Mouse (Mus musculus): ENCODE results near the gene Bmper.

Gene Bmper

DNA sequence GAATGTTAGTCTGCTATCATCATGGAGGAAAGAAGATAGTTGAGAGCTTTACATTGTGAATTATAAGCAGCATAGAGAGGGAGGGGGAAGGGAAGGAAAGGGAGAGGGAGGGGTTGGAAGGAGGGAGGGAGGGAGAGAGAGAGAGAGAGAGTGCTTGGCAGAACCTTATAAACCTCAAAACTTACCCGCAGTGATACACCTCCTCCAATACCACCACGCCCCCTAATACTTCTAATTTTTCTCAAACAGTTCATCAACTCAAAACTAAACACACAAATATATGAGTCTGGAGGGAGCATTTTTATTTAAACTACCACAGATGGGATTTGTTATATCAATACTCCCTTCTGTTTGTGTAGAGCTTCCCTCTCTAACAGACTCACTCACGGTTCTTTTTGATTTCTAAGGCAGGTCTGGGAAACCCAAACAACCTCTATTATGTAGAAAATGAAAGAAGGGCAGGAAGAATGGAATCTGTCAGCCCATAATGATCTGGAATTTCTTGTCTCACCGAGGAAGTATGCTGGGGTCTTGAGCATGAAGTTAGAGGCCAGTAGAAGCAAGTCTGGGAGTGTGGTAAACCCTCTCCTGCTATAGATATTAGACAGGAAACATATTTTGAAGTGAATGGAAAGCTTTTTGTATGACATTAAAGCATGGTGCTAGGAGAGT is 152.0 kb downstream of the Bmper start:
- no peak for DNase-seq (ENCODE audit: low spot score)

DNA sequence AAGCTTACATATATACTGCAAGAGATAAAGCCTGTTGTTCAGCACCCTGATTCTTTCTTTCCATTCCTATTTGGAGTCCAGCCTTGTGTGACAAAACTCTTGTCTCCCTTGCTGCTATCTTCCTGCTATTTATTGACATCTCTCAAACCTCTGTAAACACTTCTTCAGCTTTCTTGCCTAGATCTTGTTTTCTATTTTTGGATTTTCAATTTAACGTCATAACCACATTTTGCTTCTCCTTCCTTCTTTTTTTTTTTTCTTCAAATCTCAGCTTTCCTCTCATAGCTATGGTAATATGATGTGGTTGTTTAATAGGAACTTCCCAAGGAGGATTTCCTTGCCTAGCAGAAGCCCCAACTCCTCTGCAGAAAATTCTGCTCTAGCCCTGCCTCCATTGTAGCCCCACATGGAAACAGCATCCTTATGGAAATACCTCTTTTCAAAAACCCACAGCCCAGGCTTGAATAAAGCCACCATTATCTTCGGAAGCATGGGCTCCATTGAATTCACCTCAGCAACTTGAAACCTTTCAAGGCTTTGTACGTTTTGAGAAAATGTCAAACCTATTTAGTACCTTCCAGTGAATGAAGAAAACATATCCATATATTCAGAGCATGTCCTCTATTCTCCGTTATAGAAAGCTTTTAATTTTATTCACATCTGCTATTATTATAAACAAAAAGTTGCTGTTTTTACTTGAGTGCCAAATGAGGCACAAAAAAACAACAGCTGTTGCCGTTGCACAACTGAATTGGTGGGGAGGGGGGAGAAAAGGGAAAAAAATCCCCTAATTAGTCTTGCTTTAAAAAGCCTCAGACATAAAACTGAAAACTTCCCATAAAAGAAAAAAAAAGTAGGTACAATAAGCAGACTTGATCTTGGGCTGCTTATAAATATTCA is 155.2 kb downstream of the Bmper start:
- no peak for DNase-seq (ENCODE audit: low spot score)

DNA sequence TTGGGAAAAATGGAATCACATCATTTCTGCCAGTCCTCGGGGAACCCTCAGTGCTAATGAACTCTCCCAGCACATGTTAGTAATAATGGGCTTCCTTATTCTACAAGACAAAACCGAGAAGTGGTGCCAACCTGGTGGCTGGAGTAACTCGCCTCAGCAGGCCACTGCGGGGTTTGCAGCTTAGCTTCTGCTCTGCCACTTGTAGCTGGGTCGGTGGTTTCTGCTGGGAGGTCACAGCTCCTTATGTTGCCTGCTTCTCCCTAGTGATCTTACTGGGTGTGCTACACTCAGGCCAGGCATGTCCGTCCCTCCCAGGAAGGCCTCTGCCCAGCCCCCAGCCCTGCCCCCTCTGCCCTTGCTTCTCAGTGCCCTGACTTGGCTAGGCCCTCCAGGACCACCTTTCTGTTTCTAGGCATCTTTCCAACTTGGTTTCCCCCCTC is 155.9 kb downstream of the Bmper start:
- DNase-seq (ENCODE audit: low spot score): peak; percentile 44

DNA sequence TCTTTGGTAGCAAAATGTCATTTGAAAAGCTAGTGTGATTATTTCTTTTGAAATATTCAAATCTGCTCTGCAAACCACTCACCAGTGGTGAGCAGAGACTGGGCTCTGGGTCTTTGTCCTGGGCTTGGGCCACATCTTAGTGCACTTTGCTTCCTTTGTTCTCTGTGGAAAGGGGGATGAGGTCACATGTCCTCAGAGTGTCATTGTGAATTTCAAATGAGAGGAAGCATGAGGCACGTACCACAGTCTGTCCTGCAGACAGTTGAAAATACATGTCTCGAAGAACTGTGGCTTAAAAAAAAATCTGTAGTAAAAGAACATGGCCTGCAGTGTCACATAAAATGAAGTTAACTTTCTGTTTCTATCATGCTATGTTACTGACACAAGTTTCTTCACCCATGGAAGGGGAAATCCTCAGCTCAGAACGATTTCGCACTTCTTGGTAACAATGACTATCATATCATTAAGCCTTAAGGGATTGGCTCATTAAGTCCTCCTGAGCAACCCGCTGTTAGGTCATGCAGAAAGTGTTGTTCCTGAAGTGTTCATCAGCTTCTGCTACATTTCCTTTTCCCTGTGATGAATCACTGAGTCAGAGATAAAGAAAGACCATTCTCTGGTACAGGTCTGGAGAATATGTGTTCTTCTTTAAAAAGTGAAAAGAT is 157.4 kb downstream of the Bmper start:
- peak; percentile 53 for DNase-seq (ENCODE audit: low spot score)

DNA sequence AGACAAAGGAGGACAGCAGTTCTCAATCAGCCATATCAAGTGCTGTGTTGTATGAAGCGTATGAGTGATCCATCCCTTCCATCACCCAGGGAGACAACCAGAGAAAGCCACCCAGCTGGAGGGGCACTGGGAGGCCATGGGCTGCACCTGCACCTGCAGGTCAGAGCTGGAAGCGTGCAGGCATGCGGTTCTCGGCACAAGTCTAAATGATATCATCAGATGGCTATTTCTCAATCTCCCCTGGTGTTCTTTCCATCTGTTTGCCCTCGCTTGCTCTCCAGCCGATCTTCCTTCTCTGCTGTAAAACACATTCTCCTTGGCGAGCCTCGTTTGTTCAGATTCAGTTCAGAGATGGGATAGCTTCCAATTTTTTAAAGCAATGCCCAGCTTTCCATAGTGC is 160.4 kb downstream of the Bmper start:
- DNase-seq (ENCODE audit: low spot score): no peak

DNA sequence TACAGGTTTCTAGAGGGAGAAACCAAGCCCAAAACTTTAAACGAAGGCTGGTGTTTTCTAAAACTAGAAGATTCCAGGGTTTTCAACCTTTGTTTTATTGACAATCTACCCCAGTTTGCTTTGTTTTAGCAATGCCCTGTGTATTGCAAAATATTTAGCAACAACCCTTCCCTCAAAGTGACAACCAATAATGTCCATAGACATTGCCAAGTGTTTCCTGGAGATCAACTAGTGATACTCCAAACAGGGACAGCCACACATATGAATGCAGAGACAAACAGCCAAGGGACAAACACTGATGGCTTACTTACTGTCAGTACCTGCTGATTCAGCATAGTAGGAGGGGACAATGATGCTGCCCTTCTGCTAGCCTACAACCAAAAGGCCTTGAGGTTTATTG is 161.0 kb downstream of the Bmper start:
- no peak for DNase-seq (ENCODE audit: low spot score)

DNA sequence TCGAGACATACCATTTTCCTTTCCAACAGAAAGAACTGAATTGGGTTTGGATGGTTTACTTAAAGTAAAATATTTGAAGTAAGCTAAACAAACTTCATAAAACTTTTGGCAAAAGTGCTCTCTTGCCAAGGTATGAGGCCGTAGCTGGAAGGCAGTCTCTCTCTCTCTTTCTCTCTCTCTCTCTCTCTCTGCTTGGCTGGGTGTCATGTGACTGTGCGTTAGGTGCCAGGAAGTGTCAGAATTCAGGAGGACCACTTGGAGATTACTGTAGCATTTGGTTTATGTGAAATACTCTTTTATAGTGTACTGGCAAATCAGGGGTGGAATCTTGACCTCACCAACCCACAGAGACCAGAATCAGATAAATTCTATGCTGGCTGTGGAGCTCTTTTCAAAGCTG is 162.0 kb downstream of the Bmper start:
- no peak for DNase-seq (ENCODE audit: low spot score)

DNA sequence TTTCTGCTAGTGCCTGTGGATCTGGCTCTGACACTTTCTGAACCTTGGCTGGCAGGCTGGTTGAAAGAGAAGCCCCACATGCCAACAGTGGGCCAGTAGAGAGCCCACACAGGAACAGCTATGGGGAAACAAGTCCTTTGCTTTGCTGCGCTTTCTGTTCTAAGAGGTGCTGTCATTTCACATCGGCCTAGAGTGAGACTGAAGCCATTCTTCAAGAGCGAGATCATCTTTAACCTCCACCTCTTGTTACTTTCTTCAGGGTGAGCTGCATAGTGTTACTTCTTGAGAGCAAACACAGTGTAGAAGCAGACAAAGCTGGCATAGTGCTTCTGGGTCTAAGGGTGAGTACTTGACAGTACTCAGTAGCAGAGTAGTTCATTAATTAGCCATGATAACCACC is 163.3 kb downstream of the Bmper start:
- DNase-seq (ENCODE audit: low spot score): no peak

DNA sequence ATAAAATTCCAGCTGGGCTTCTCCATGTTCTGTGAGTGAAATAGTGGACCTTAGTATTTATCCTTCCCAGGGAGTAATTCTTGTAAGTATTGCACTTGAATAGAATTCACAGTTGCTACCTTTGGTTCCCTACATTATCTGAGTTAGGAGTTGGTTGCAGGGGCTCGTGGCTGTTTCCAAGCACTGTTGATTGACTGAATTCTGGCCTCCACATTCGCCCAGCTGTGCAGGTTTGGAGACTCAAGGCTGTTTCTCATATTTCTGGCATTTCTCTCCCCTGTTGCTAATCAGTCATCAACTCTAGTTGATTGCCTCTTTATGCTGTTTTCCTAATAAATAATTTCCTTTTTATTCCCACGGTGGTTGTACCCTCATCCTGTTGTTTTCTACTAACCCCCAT is 167.2 kb downstream of the Bmper start:
- DNase-seq (ENCODE audit: low spot score): no peak

DNA sequence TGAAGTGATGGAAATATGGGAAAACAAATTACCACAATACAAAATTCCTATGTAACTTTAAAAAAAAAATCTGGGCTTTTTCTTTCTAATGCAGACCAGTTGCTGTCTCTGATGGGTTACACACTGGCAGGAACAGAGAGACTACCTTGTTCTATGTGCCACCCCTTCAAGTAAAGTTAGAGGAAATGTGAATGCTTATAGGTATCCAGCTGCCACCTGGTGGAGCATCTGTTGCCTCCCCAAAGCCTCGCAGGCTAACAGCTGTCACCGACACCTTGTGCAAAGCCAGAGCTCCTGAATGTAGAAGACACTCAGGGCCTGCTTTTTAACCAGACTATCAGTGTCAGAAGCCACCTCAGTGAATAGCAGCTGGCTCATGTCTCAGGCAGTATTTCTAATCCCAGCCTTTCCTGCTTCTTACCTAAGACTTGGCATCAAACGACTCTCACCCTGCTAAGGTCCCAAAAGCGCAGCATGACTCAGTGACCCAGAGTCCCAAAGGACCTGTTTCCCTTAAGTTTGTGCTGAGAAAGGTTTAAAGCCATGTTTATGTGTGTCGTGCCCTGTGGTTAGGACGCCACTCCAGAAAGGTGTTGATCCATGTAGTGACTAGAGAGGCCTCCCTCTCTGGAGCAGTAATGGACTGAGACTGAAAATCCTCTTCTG is 171.9 kb downstream of the Bmper start:
- DNase-seq (ENCODE audit: low spot score): peak; percentile 39

DNA sequence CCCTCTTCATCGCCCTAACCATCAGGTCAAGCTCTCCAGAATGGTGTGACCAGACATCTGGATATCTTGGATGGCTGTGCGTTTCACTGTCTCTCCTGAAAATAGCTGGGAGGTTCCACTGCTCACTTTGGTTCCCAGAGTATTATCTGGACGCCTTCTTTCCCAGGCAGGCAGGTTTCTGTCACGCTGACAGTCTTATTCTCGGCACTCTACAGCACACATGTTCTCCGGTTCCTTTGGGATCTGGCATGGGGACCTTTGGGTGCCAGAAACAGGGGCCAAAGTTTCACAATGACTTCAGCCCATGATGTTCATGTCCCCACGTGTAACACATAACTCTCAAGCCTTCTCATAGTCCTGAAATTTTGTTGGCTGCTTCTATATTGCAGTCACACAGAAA is 173.3 kb downstream of the Bmper start:
- DNase-seq (ENCODE audit: low spot score): no peak

DNA sequence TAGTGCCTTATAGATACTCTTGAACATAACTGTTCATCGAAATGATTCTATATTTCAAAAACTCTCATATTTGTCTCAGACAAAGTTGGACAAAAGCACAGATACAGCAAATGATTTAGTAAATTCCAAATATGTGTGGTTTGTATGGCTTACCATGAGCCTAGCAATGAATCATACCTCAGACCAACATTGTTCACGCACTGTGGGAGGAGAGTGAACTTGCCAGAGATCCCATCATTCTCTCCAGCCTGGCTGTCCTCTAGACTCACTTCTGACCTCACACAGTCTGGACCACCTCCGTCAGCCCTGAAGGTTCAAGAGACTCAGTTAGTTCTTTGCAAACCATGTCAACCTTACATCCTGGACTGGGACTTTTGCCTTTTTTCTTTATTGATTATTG is 175.0 kb downstream of the Bmper start:
- DNase-seq (ENCODE audit: low spot score): no peak

DNA sequence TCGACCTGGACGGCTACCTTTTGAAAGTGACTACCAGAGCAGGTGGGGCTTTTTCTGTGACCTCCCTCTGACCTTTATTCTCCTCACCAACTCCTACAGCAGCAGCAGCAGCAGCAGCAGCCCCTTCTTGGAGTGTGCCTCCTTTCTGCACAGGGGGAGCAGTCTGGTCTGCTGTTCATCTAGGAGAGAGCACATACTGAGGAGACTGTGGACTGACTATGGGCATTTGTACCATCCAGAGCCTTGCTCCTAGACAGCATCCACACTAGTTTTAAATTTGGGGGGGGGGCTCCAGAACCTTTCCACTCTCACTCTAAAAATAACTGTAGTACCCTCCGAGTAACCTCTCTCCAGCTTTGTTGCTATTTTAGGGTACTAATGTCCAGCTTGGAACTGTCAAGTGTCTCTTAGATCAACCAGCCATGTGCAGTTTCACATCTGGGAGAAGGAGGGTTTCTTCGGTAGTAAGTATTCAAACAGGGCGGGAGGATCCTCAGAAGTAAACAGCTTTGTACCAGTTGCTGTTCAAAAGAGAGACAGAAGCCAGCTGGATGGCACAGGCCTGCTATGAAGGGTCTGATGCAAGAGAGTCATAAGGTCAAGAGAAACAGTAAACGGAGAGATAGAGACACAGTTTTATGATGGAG is 176.9 kb downstream of the Bmper start:
- DNase-seq (ENCODE audit: low spot score): no peak

DNA sequence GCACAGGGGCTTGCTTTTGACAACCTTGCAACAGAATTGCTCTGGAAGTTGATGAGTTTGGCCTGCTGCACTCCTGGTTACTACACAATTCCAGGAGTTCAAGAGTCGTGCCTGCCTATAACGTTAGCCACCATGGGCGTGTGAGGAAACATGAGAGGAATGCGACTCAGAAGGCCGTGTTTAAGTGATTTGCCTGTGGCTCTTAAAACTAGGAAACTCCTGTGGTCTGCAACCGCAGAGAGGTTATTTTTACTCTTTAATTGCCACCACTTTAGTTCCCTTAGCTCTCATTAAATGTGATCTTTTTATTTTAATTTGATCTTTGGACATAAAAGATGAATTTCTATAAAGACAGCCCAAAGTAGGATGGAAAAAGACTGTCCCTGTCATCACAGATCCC is 184.5 kb downstream of the Bmper start:
- DNase-seq (ENCODE audit: low spot score): no peak

DNA sequence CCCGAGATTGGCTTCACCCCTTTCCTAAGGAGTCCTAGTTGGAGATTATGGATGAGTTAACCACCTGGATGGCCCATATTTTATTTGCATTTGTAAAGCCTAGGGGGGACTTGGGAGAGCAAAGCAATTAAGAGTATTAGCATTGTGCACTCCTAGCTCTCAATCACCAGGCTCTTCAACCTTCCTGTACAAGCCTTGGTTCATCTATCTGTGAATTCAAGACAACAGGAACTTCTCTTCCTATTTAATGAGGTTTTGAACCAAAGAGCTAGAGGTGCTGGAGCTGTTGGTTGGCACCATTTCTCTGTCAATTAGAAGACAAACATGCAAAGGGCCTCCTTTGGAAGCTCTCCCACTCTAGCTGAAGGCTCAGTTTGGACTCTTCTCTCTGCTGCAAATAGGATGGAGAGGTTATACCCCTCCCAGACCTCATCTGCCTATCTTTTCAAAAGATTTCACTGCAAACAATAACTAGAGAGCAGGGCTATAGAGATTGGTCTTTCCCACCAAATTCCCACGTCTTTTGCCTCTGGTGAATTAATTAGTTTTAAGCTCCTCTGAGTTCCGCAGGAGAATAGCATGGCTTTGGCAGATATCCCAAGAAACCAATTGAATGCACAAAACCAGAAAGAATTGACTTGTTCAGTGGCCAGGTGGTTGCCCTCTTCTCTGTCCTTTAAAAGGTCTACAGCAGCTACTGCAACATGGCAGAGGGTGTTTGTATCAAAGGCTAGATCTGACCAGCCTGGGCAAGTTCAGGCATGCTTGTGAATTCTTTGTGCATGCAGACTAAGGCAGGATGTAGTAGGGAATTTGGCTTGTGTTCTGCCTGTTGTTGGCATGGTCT is 185.3 kb downstream of the Bmper start:
- no peak for DNase-seq (ENCODE audit: low spot score)

DNA sequence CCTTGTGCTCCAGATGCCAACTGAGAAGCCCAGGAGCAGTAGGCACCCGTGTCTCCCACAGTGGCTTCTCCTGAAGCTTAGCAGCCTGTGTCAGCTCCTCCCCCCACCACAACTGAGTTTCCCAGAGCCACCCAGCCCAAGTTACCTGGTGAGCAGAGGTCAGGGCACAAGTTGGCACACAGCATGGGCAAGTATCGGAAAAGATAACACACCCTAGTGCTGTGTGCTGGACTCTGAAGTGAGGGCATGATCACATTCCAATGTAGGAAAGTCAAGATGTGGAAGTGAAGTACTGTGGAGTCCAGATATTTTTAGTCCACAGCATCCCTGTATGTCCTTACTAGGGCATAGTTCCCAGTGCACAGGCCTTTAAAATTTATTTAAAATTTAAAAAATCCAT is 187.7 kb downstream of the Bmper start:
- DNase-seq (ENCODE audit: low spot score): no peak

DNA sequence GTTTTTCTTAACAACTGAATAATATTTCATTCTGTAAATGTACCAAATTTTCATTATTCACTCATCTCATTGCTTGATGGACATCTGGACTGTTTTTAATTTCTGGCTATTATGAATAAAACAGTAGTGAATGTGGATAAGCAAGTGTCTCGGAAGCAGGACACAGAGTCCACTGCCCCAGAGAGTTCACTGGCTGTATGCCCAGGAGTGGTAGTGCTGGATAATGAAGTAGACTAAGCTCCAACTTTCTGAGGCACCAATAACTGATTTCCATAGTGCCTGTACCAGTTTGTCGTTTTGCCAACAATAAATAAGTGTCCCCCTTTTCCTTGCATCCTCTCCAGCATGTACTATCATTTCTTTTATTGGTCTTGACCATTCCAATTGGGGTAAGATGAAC is 190.1 kb downstream of the Bmper start:
- DNase-seq (ENCODE audit: low spot score): no peak

DNA sequence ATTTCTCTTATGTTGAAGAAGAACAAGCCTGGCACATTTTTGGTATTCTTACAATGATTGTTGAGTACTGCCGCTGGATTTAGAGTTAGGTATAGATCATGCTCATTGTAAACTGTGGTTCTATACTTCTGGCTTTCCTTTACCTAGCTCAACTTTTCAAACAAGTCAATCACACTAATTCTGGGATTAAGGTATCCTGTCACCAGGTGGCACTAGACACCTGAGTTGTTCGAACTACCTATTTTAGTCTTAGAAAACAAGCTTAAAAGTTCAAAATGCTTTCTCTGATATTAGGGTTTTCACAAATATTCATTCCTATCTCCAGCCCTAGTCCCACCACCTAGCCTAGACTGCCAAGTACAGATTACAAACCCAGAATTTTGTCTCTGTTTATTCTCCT is 196.2 kb downstream of the Bmper start:
- no peak for DNase-seq (ENCODE audit: low spot score)

DNA sequence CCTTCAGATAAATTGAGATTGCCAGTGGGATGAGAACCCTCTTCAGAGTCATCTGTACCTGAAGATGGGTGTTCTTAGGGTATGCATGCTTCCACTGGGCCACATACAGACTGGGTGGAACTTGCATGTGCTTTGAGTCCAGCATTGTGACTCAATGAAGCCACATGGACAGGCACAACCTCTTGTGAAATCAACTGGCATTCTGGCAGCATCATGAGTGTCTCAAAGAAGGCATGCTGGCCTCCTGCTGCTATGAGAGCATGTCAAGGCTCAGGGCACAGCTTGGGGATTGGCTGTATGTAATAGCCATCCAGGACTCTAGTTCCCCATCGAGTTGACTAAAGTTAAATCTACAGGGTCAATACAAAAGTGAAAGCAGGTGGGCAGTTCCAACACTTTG is 200.9 kb downstream of the Bmper start:
- no peak for DNase-seq (ENCODE audit: low spot score)

DNA sequence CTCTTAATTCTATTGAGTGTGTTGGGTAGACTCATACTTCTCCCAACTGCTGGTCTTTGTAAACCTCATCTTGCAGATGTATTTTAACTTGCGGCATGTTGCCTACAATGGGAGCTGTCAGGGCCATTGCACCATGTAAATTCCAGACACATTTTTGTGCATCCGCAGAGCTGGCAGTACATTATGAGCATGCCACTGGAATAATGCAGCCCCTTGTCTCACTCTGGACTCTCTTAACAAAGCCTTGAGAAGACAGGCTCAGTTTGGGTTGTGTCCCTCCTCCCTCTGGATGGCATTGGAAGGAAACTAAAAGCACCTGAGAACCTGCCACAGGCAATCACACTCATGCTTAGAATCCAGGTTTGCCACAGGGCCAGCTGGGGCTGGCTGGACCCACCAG is 209.8 kb downstream of the Bmper start:
- no peak for DNase-seq (ENCODE audit: low spot score)

DNA sequence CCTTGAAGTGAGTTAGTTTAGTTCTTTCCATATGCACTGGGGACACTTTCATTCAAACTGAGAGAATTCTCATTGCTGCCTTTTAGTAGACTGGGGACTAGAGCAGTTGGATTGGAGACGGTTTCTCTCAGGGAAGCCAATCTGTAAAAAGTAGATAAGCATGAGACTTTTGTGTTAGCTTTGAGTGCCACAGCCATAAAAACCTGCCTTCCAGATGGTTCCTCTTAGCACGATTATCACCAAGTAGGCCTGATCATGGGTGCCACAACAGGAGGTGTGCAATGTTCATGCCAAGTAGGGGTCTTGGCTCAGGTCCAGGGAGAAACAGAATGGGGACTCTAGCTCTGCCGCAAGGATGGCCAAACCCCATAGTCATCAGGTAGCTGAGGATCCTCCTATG is 210.4 kb downstream of the Bmper start:
- no peak for DNase-seq (ENCODE audit: low spot score)

Measured in embryo, embryonic 10 days (tissue).